Mouse (Mus musculus) mesoderm, embryonic 11.5 days (tissue): Measurements from ENCODE around the gene Nacc1.

Experiments used
- DNase-seq: peaks from one replicate; pipeline ENCODE4 v3.0.0-alpha.2; 2012; ENCODE audit warnings: low read depth, low spot score

Nacc1 gene

GRCm38 (mm10) chr8:84714161-84714560, 26.5 kb upstream of the Nacc1 start:
- no peak for DNase-seq

GRCm38 (mm10) chr8:84713381-84713780, 25.7 kb upstream of the Nacc1 start:
- DNase-seq: no peak

GRCm38 (mm10) chr8:84712759-84713120, 25.1 kb upstream of the Nacc1 start:
- no peak for DNase-seq

- DNase-seq: peak; percentile 91
These were observed 24.5 kb upstream of the Nacc1 start for GRCm38 (mm10) chr8:84711933-84712758.

GRCm38 (mm10) chr8:84711312-84711711, 23.6 kb upstream of the Nacc1 start:
- no peak for DNase-seq

GRCm38 (mm10) chr8:84709931-84710330, 22.3 kb upstream of the Nacc1 start:
- no peak for DNase-seq

GRCm38 (mm10) chr8:84708774-84709475, 21.3 kb upstream of the Nacc1 start:
- DNase-seq: peak; percentile 94

GRCm38 (mm10) chr8:84708071-84708541, 20.4 kb upstream of the Nacc1 start:
- no peak for DNase-seq

- DNase-seq: no peak
These were observed 19.7 kb upstream of the Nacc1 start for GRCm38 (mm10) chr8:84707267-84707883.

- DNase-seq: no peak
These were observed 19.1 kb upstream of the Nacc1 start for GRCm38 (mm10) chr8:84706610-84707266.

- no peak for DNase-seq
These were observed 18.3 kb upstream of the Nacc1 start for GRCm38 (mm10) chr8:84705960-84706359.

- no peak for DNase-seq
These were observed 17.5 kb upstream of the Nacc1 start for GRCm38 (mm10) chr8:84704867-84705831.

GRCm38 (mm10) chr8:84704356-84704755, 16.7 kb upstream of the Nacc1 start:
- DNase-seq: peak; percentile 88

GRCm38 (mm10) chr8:84703466-84704249, 16.0 kb upstream of the Nacc1 start:
- DNase-seq: no peak

GRCm38 (mm10) chr8:84702963-84703465, 15.4 kb upstream of the Nacc1 start:
- no peak for DNase-seq

GRCm38 (mm10) chr8:84702561-84702960, 14.9 kb upstream of the Nacc1 start:
- no peak for DNase-seq

- peak; percentile 57 for DNase-seq
These were observed 13.6 kb upstream of the Nacc1 start, which contains the start of gene Lyl1 for GRCm38 (mm10) chr8:84700941-84701911. Gene Lyl1, plus strand, starts transcription at chr8:84701457.

- no peak for DNase-seq
These were observed 12.9 kb upstream of the Nacc1 start for GRCm38 (mm10) chr8:84700526-84700925.
